Mouse (Mus musculus): ENCODE measurements around the gene Mtif2. TPM values are rescaled to one million over a fixed set of nuclear protein-coding genes. Genes with fewer than 3 reads are reported as not detected.

The Mtif2 gene
- polyA plus RNA-seq, 1 experiment: 38.7 TPM

DNA sequence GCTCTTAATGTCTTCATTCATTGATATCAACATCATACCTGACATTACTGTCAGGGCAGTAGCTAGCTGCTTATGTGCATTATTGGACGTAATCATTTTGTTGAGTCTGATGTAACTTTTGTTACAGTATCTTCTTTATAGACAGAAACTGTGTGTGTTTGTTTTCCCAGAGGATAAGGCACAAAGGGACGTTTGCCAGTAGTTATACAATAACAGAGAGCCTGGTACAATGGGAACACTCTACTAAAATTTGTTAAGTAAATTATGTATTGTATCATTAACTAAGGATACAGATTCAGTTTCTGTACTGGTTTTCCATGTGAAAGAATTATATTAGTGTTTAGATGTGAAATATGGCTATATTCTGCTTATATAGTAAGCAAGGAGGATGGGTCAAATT lies 46.4 kb downstream of the Mtif2 start:
- Histone ChIP-seq H3K9ac (ENCODE audit: low read depth, poor library complexity, severe bottlenecking) (no peak overlapping the region), H3K4me1 (ENCODE audit: control insufficient read depth, insufficient read depth, low read length) (no peaks in the 10 kb centered on the region), H3K9me3 (replicated peaks; ENCODE audit: control insufficient read depth, insufficient read depth, low read length, poor library complexity, severe bottlenecking) (no peaks in the 10 kb centered on the region), H3K27ac (ENCODE audit: insufficient read depth, low read length) (no peak overlapping the region), H3K27me3 (ENCODE audit: control insufficient read depth, insufficient read depth, low read length, poor library complexity, severe bottlenecking) (no peaks in the 10 kb centered on the region), H3K4me3 (ENCODE audit: low read depth, low read length) (no peak overlapping the region), H3K36me3 (ENCODE audit: control insufficient read depth, insufficient read depth, low read length, poor library complexity, severe bottlenecking) (no peaks in the 10 kb centered on the region)
- no peak for TF ChIP-seq POLR2A (IDR thresholded peaks at IDR 0.05; ENCODE audit: insufficient read depth, low read length)
- TF ChIP-seq CTCF (IDR thresholded peaks at IDR 0.05; ENCODE audit: low read depth, low read length): no peak
- TF ChIP-seq EP300 (IDR thresholded peaks at IDR 0.05; ENCODE audit: insufficient read depth, low read depth, low read length): no peak

DNA sequence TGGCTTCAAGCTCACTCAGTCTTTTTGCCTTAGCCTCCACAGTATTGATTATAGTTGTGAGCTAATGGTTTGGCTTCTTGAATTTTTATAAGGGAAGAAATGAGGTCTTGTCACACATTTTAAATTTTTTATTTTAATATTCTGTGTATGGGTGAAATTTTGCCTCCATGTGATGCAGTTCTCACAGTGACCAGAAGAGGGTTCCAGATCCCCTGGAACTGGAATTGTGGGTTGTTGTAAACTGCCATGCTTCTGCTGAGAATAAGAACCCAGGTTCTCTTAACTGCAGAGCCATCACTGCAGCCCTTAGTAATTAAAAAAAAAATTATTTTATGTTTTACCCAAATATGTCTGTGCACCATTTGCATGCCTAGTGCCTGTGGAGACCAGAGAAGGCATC lies 53.4 kb downstream of the Mtif2 start:
- no peaks in the 10 kb centered on the region for H3K4me1 ChIP-seq (ENCODE audit: control insufficient read depth, insufficient read depth, low read length)
- H3K27me3 ChIP-seq (ENCODE audit: control insufficient read depth, insufficient read depth, low read length, poor library complexity, severe bottlenecking): no peaks in the 10 kb centered on the region
- no peak overlapping the region for H3K4me3 ChIP-seq (ENCODE audit: low read depth, low read length)
- H3K9ac ChIP-seq (ENCODE audit: low read depth, poor library complexity, severe bottlenecking): no peak overlapping the region
- TF ChIP-seq CTCF (IDR thresholded peaks at IDR 0.05; ENCODE audit: low read depth, low read length): no peak
- H3K27ac ChIP-seq (ENCODE audit: insufficient read depth, low read length): no peak overlapping the region
- peaks cover 10% of the 10 kb centered on the region for H3K9me3 ChIP-seq (replicated peaks; ENCODE audit: control insufficient read depth, insufficient read depth, low read length, poor library complexity, severe bottlenecking)
- no peaks in the 10 kb centered on the region for H3K36me3 ChIP-seq (ENCODE audit: control insufficient read depth, insufficient read depth, low read length, poor library complexity, severe bottlenecking)

Other genes starting within 250 kb of the Mtif2 start
- gene Ccdc88a, start 152.8 kb upstream of the Mtif2 start, polyA plus RNA-seq (2011; ENCODE audit: insufficient read depth, insufficient read length, low read depth, missing spikeins): 28.4 and 30.8 TPM in 2 replicates
- 13.9 and 14.0 TPM in 2 replicates for gene Prorsd1, start 11.4 kb upstream of the Mtif2 start, polyA plus RNA-seq (2011; ENCODE audit: insufficient read depth, insufficient read length, low read depth, missing spikeins)
- 0.53 and 1.2 TPM in 2 replicates for gene Clhc1, start 21.5 kb downstream of the Mtif2 start, polyA plus RNA-seq (2011; ENCODE audit: insufficient read depth, insufficient read length, low read depth, missing spikeins)
- gene Rps27a, start 21.7 kb downstream of the Mtif2 start, polyA plus RNA-seq (2011; ENCODE audit: insufficient read depth, insufficient read length, low read depth, missing spikeins): 2,911 and 3,072 TPM in 2 replicates
- gene Rtn4, start 166.5 kb downstream of the Mtif2 start, polyA plus RNA-seq (2011; ENCODE audit: insufficient read depth, insufficient read length, low read depth, missing spikeins): 384 and 410 TPM in 2 replicates